Mouse (Mus musculus) gastrocnemius, postnatal 14 days (tissue): ENCODE measurements around the gene Yap1. TPM values are rescaled to one million over a fixed set of nuclear protein-coding genes. Genes with fewer than 3 reads are reported as not detected.

Experiments
- total RNA-seq, 2 experiments: library from RNA; stranded (reverse); gene quantifications; 2 replicates each; pipeline ENCODE4 v1.2.3; 2021

The Yap1 gene
- total RNA-seq, 2 experiments from 2014 or later, result 47.4 to 49.0 TPM

Other genes starting within 250 kb of the Yap1 start
- gene Tmem123, start 240.6 kb downstream of the Yap1 start, total RNA-seq, result 10 to 100 TPM; 23.1 to 26.7 TPM
- 10 to 100 TPM; 15.2 to 17.6 TPM for gene Birc2, start 167.5 kb downstream of the Yap1 start, total RNA-seq
- gene Birc3, start 131.4 kb downstream of the Yap1 start, total RNA-seq, result 1 to 10 TPM; 6.1 to 8.5 TPM
- under 1 TPM; 0.33 to 0.80 TPM for gene Cfap300, start 38.2 kb upstream of the Yap1 start, total RNA-seq
- gene Cep126, start 129.7 kb upstream of the Yap1 start, total RNA-seq, result under 1 TPM; 0.58 to 0.90 TPM